Mouse (Mus musculus) hindbrain, postnatal 0 days (tissue): ENCODE measurements around the gene Mgat4e. TPM values are rescaled to one million over a fixed set of nuclear protein-coding genes. Genes with fewer than 3 reads are reported as not detected.

Experiments
- ATAC-seq: fragments of 200-750 bp; cut with Nextera tagmentation; 2 replicates; pipeline ENCODE4 v1.8.0; 2017; ENCODE audit warnings: mild to moderate bottlenecking, moderate TSS enrichment, moderate library complexity
- DNase-seq: peaks from one replicate; pipeline ENCODE4 v3.0.0-alpha.2; 2015; ENCODE audit warnings: low spot score
- H3K27ac ChIP-seq: fragments of 300-500 bp; sonication (generic); 2 replicates; pipeline ENCODE4 v1.5.1; 2014; ENCODE audit warnings: mild to moderate bottlenecking
- H3K27me3 ChIP-seq: fragments of 300-500 bp; sonication (generic); 2 replicates; pipeline ENCODE4 v1.6.1; 2014; ENCODE audit warnings: low read length, mixed read lengths; ENCODE audit not compliant: insufficient read depth
- H3K36me3 ChIP-seq: fragments of 300-500 bp; sonication (generic); 2 replicates; pipeline ENCODE4 v1.6.1; 2014; ENCODE audit warnings: low read length, mixed read lengths; ENCODE audit not compliant: insufficient read depth
- H3K4me1 ChIP-seq: fragments of 300-500 bp; sonication (generic); 2 replicates; pipeline ENCODE4 v1.6.1; 2014; ENCODE audit warnings: antibody characterized with exemption, low read length, mixed read lengths; ENCODE audit not compliant: insufficient read depth
- H3K4me2 ChIP-seq: fragments of 300-500 bp; sonication (generic); 2 replicates; pipeline ENCODE4 v1.6.1; 2014; ENCODE audit warnings: low read depth, mild to moderate bottlenecking, low read length, moderate library complexity, mixed read lengths
- H3K4me3 ChIP-seq: fragments of 300-500 bp; sonication (generic); 2 replicates; pipeline ENCODE4 v1.5.1; 2014; ENCODE audit warnings: low read length
- H3K9ac ChIP-seq: fragments of 300-500 bp; sonication (generic); replicated peaks from 2 replicates; pipeline ENCODE4 v1.6.1; 2014; ENCODE audit warnings: mild to moderate bottlenecking, low read length, moderate library complexity, mixed read lengths
- H3K9me3 ChIP-seq: fragments of 300-500 bp; sonication (generic); 2 replicates; pipeline ENCODE4 v1.6.1; 2016; ENCODE audit warnings: low read length, mixed read lengths
- CTCF ChIP-seq: IDR thresholded peaks from 2 replicates; pipeline ENCODE4 v1.5.1; 2016; ENCODE audit warnings: antibody characterized with exemption, control low read depth, low read depth
- WGBS: fragments of 180-500 bp; shearing (Covaris S2); extraction: QIAGEN DNeasy Blood & Tissue Kit; methylation state at CpG from one replicate; pipeline ENCODE4 v1.1.7; 2014; 5-methylcytosine and 5-hydroxymethylcytosine counted together
- polyA plus RNA-seq: library from polyadenylated mRNA; unstranded; fragments of >200 nt; fragmentation: Nextera tagmentation; extraction: Ambion mirVana; gene quantifications from 2 replicates; pipeline ENCODE4 v1.2.1, GENCODE M21; 2015
- total RNA-seq: library from RNA; depleted of rRNA; stranded (reverse); fragments of >200 nt; gene quantifications from 2 replicates; pipeline ENCODE4 v1.2.3, GENCODE M21; 2014

Mgat4e gene
- total and polyA plus RNA-seq, 2 experiments from 2014 or later = not detected

GRCm38 (mm10) chr1:134510018-134510417 is 39.5 kb downstream of the Mgat4e start:
- H3K27ac ChIP-seq = no peak overlapping the region
- H3K27me3 ChIP-seq = no peaks in the 10 kb centered on the region
- no peak overlapping the region for H3K9ac ChIP-seq
- H3K4me3 ChIP-seq = no peak overlapping the region
- DNase-seq (no peak), ATAC-seq (no peak)
- H3K36me3 ChIP-seq = peaks cover 20% of the 10 kb centered on the region
- H3K9me3 ChIP-seq = no peaks in the 10 kb centered on the region
- WGBS = 67% methylated on average over 7 of the region's 7 CpGs
- H3K4me1 ChIP-seq = peaks cover 8% of the 10 kb centered on the region; the same call in 1 of the 2 replicates
- no peak overlapping the region for H3K4me2 ChIP-seq
- TF ChIP-seq CTCF = no peak

GRCm38 (mm10) chr1:134506201-134506600 is 43.3 kb downstream of the Mgat4e start:
- Histone ChIP-seq H3K4me2 (no peak overlapping the region), H3K9me3 (no peaks in the 10 kb centered on the region), H3K27ac (no peak overlapping the region), H3K4me3 (no peak overlapping the region), H3K9ac (no peak overlapping the region), H3K27me3 (no peaks in the 10 kb centered on the region), H3K4me1 (no peaks in the 10 kb centered on the region), H3K36me3 (peaks cover 20% of the 10 kb centered on the region)
- 97% methylated on average over 8 of the region's 8 CpGs for WGBS
- DNase-seq = no peak
- no peak for TF ChIP-seq CTCF
- no peak for ATAC-seq

- ATAC-seq (no peak), DNase-seq (no peak)
- no peaks in the 10 kb centered on the region; the same call in 1 of the 2 replicates for H3K36me3 ChIP-seq
- H3K4me2 ChIP-seq = no peak overlapping the region
- TF ChIP-seq CTCF = no peak
- no peak overlapping the region for H3K4me3 ChIP-seq
- no peak overlapping the region for H3K27ac ChIP-seq
- H3K27me3 ChIP-seq = no peaks in the 10 kb centered on the region
- H3K9ac ChIP-seq = no peak overlapping the region
- no peaks in the 10 kb centered on the region for H3K9me3 ChIP-seq
- no peaks in the 10 kb centered on the region for H3K4me1 ChIP-seq
- 100% methylated on average over 1 of the region's 1 CpGs for WGBS
Observed at GRCm38 (mm10) chr1:134500916-134501315, 48.6 kb downstream of the Mgat4e start.

- no peak for ATAC-seq
- H3K4me1 ChIP-seq = no peaks in the 10 kb centered on the region
- no peaks in the 10 kb centered on the region for H3K36me3 ChIP-seq
- H3K4me3 ChIP-seq = no peak overlapping the region
- TF ChIP-seq CTCF = no peak
- 87% methylated on average over 10 of the region's 10 CpGs for WGBS
- no peaks in the 10 kb centered on the region for H3K27me3 ChIP-seq
- H3K4me2 ChIP-seq = no peak overlapping the region
- H3K9me3 ChIP-seq = no peaks in the 10 kb centered on the region
- no peak overlapping the region for H3K27ac ChIP-seq
- DNase-seq = no peak
- H3K9ac ChIP-seq = no peak overlapping the region
Observed at GRCm38 (mm10) chr1:134495991-134496390, 53.5 kb downstream of the Mgat4e start.

GRCm38 (mm10) chr1:134495216-134495539 is 54.3 kb downstream of the Mgat4e start:
- TF ChIP-seq CTCF = no peak
- no peaks in the 10 kb centered on the region for H3K4me1 ChIP-seq
- H3K4me2 ChIP-seq = peak overlapping the region; percentile 73
- no peaks in the 10 kb centered on the region for H3K27me3 ChIP-seq
- ATAC-seq (no peak), DNase-seq (no peak)
- H3K9me3 ChIP-seq = no peaks in the 10 kb centered on the region
- peak overlapping the region; percentile 75 for H3K9ac ChIP-seq
- peak overlapping the region; percentile 92 for H3K27ac ChIP-seq
- peaks cover 2% of the 10 kb centered on the region; the same call in 1 of the 2 replicates for H3K36me3 ChIP-seq
- H3K4me3 ChIP-seq = peak overlapping the region; percentile 80
- 18% methylated on average over 5 of the region's 5 CpGs for WGBS

GRCm38 (mm10) chr1:134494428-134495215 is 54.9 kb downstream of the Mgat4e start, which contains the start of gene Rabif:
TSS of gene Rabif (plus strand) at chr1:134494648.
- Histone ChIP-seq H3K36me3 (peaks cover 7% of the 10 kb centered on the region; the same call in 1 of the 2 replicates), H3K9ac (peak within 1 kb of the TSS; percentile 75), H3K4me1 (no peaks in the 10 kb centered on the region), H3K27me3 (no peaks in the 10 kb centered on the region), H3K27ac (peak within 1 kb of the TSS; percentile 92), H3K4me2 (peak within 1 kb of the TSS; percentile 73), H3K9me3 (no peaks in the 10 kb centered on the region), H3K4me3 (peak within 1 kb of the TSS; percentile 80)
- 2% methylated on average over 56 of the region's 58 CpGs for WGBS
- peak; percentile 64 for TF ChIP-seq CTCF
- ATAC-seq = peak; percentile 98
- DNase-seq = peak; percentile 100

GRCm38 (mm10) chr1:134493956-134494355 is 55.5 kb downstream of the Mgat4e start:
- H3K27ac ChIP-seq = peak overlapping the region; percentile 92
- 22% methylated on average over 5 of the region's 5 CpGs for WGBS
- no peak for ATAC-seq

More at GRCm38 (mm10) chr1:134493956-134494355, 55.5 kb downstream of the Mgat4e start:
- Histone ChIP-seq H3K4me2 (peak overlapping the region; percentile 73), H3K4me3 (peak overlapping the region; percentile 80), H3K9me3 (no peaks in the 10 kb centered on the region), H3K4me1 (no peaks in the 10 kb centered on the region), H3K36me3 (peaks cover 13% of the 10 kb centered on the region; the same call in 1 of the 2 replicates), H3K27me3 (no peaks in the 10 kb centered on the region), H3K9ac (peak overlapping the region; percentile 75)
- peak; percentile 5 for DNase-seq
- no peak for TF ChIP-seq CTCF
